Mouse (Mus musculus): ENCODE results near the gene Sppl2c. TPM values are rescaled to one million over a fixed set of nuclear protein-coding genes. Genes with fewer than 3 reads are reported as not detected.

Gene Sppl2c
- total RNA-seq (2012; rRNA removed) (not detected in 2 replicates), total RNA-seq (2014; rRNA removed) (not detected in 2 replicates), polyA plus RNA-seq (2012; ENCODE audit: insufficient read length, low read depth) (not detected in 2 replicates)

DNA sequence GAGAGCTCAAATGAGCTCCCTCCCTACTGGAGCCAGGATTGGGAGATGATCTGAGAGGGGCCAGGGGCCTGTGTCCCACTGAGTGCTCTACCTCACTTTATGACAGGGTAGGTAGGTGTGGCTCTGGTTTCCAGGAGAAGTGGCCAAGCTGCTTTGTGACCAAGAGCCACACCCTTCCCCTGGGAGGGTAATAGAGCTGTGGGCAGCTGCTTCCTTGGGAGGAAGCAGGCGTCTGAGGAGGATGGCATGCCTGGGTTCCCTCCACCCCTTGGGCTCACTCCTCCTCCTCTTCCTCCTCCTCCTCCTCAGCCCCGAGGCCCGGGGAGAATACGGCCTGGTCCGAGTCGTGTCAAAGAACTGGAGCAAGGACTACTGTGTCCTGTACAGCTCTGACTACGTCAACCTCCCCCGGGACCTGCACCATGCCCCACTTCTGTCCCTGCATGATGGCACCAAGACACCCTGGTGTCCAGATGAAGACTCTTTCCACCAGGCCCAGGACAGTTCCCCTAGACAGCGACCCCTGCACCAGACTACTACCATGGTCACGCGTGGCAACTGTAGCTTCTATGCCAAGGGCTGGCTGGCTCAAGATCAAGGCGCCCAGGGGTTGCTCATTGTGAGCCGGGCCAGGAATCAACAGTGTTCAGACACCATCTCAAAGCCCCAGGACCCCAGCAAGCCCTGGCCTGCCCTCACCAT, at the start of gene Sppl2c:
Sppl2c (plus strand) TSS at position 193 of the 702 bp plus-strand sequence.
- no peak within 1 kb of the TSS for H3K4me2 ChIP-seq (ENCODE audit: insufficient read depth, low read depth, poor library complexity, severe bottlenecking)
- no peaks in the 10 kb centered on the region for H3K79me2 ChIP-seq (replicated peaks; ENCODE audit: control insufficient read depth, extremely low read depth, insufficient read depth, poor library complexity, severe bottlenecking)
- no peak within 1 kb of the TSS for H3K9ac ChIP-seq (ENCODE audit: insufficient read depth, low read depth)
- in situ Hi-C loops (cut with MboI; ENCODE audit: low pct_ligation_motif_present, low pct_unique_long_range_greater_than_20kb, low sequenced_read_pairs) (no loop called here), dilution Hi-C loops (cut with MboI; ENCODE audit: extremely low pct_ligation_motif_present, extremely low pct_unique_long_range_greater_than_20kb, low sequenced_read_pairs) (no loop called here)
- no peaks in the 10 kb centered on the region for H3K9me3 ChIP-seq (replicated peaks; ENCODE audit: low read length)
- no peak for TF ChIP-seq ELF1 (IDR thresholded peaks at IDR 0.05; ENCODE audit: low read depth, low read length)
- TF ChIP-seq JUN (IDR thresholded peaks at IDR 0.05; ENCODE audit: insufficient read depth, low read depth, low read length), result no peak
- no peak for TF ChIP-seq SIN3A (IDR thresholded peaks at IDR 0.05; ENCODE audit: low read length)
- no peak for TF ChIP-seq ZC3H11A (IDR thresholded peaks at IDR 0.05; ENCODE audit: low read depth, low read length)
- no peak for TF ChIP-seq EP300 (IDR thresholded peaks at IDR 0.05; ENCODE audit: low read length)
- TF ChIP-seq TCF12 (IDR thresholded peaks at IDR 0.05; ENCODE audit: low read depth, low read length), result no peak
- TF ChIP-seq NRF1 (IDR thresholded peaks at IDR 0.05; ENCODE audit: low read depth, low read length), result no peak
- TF ChIP-seq USF1 (IDR thresholded peaks at IDR 0.05; ENCODE audit: low read depth, low read length), result no peak
- no peak for TF ChIP-seq HCFC1 (IDR thresholded peaks at IDR 0.05; ENCODE audit: low read depth, low read length)
- no peak for TF ChIP-seq ZMIZ1 (IDR thresholded peaks at IDR 0.05; ENCODE audit: low read depth, low read length)
- TF ChIP-seq PAX5 (IDR thresholded peaks at IDR 0.05; ENCODE audit: low read length), result no peak
- no peak for TF ChIP-seq USF2 (conservative IDR thresholded peaks at IDR 0.05; ENCODE audit: low read depth, low read length)
- no peak for TF ChIP-seq UBTF (IDR thresholded peaks at IDR 0.05; ENCODE audit: low read depth, low read length)
- TF ChIP-seq CTCF (conservative IDR thresholded peaks at IDR 0.05 in 1 of 2, IDR thresholded peaks at IDR 0.05 in 1 of 2; ENCODE audit: low read depth in 2 of 2, low read length in 2 of 2), result no peak
- TF ChIP-seq SMC3 (IDR thresholded peaks at IDR 0.05; ENCODE audit: low read depth, low read length), result no peak
- peaks cover 20% of the 10 kb centered on the region for H3K27me3 ChIP-seq (replicated peaks)
- H3K27ac ChIP-seq (ENCODE audit: insufficient read depth, low read depth), result no peak within 1 kb of the TSS
- H3K4me3 ChIP-seq (replicated peaks in 1 of 3; ENCODE audit: low read depth in 2 of 3, low read length in 2 of 3, poor library complexity in 1 of 3), result no peak within 1 kb of the TSS
- DNase-seq (ENCODE audit: extremely low read depth), result no peak
- no peaks in the 10 kb centered on the region for H3K36me3 ChIP-seq (replicated peaks in 1 of 2; ENCODE audit: control insufficient read depth in 1 of 2, insufficient read depth in 1 of 2, low read length in 1 of 2)
- H3K4me1 ChIP-seq (ENCODE audit: control insufficient read depth in 1 of 2, insufficient read depth in 2 of 2), result peaks cover 7 to 21% of the 10 kb centered on the region in 2 experiments; a peak in 2 of 4 replicates

DNA sequence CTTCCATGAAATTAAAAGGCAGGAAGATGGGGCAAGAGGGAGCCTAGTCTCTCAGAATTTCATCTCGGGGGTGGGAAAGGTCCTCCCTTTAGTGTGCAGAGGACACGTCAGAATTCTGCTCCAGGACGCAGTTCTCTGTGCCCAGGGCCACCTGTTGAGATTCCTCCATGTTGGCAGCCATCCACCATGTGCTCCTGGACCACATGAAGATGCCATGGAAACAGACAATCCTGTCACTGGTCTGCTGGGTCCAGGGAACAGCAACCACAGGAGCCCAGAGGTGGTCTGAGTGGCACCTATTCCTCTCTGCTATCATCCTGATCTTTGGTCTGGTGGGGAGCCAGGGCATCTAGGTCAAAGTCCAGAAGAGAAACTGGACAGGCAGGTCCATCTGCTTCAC, 47.2 kb upstream of the Sppl2c start:
- dilution Hi-C loops (cut with MboI; ENCODE audit: extremely low pct_ligation_motif_present, extremely low pct_unique_long_range_greater_than_20kb, low sequenced_read_pairs), result no loop called here
- TF ChIP-seq RCOR1 (conservative IDR thresholded peaks at IDR 0.05; ENCODE audit: low read depth, low read length), result no peak
- no peak for TF ChIP-seq GABPA (IDR thresholded peaks at IDR 0.05; ENCODE audit: insufficient replicate concordance, low read depth, low read length)
- no peak for TF ChIP-seq ELF1 (IDR thresholded peaks at IDR 0.05; ENCODE audit: low read depth, low read length)
- TF ChIP-seq USF1 (IDR thresholded peaks at IDR 0.05; ENCODE audit: low read depth, low read length), result no peak
- TF ChIP-seq CTCF (conservative IDR thresholded peaks at IDR 0.05 in 1 of 2, IDR thresholded peaks at IDR 0.05 in 1 of 2; ENCODE audit: low read depth in 2 of 2, low read length in 2 of 2), result no peak
- TF ChIP-seq POLR2AphosphoS2 (IDR thresholded peaks at IDR 0.05; ENCODE audit: low read depth, low read length), result no peak
- TF ChIP-seq JUND (conservative IDR thresholded peaks at IDR 0.05; ENCODE audit: low read depth, low read length), result no peak
- no peak for TF ChIP-seq JUN (IDR thresholded peaks at IDR 0.05; ENCODE audit: insufficient read depth, low read depth, low read length)

More for the DNA sequence above, 47.2 kb upstream of the Sppl2c start:
- in situ Hi-C loops (cut with MboI; ENCODE audit: low pct_ligation_motif_present, low pct_unique_long_range_greater_than_20kb, low sequenced_read_pairs), result no loop called here
- H3K4me3 ChIP-seq (replicated peaks in 1 of 3; ENCODE audit: low read depth in 2 of 3, low read length in 2 of 3, poor library complexity in 1 of 3), result no peak overlapping the region
- H3K9ac ChIP-seq (ENCODE audit: insufficient read depth, low read depth), result no peak overlapping the region
- H3K27ac ChIP-seq (ENCODE audit: insufficient read depth, low read depth), result no peak overlapping the region
- no peaks in the 10 kb centered on the region for H3K36me3 ChIP-seq (replicated peaks in 1 of 2; ENCODE audit: control insufficient read depth in 1 of 2, insufficient read depth in 1 of 2, low read length in 1 of 2)
- DNase-seq (ENCODE audit: extremely low read depth), result no peak
- H3K4me1 ChIP-seq (ENCODE audit: control insufficient read depth in 1 of 2, insufficient read depth in 2 of 2), result no peaks in the 10 kb centered on the region
- peaks cover under 1% of the 10 kb centered on the region for H3K9me3 ChIP-seq (replicated peaks; ENCODE audit: low read length)
- H3K79me2 ChIP-seq (replicated peaks; ENCODE audit: control insufficient read depth, extremely low read depth, insufficient read depth, poor library complexity, severe bottlenecking), result no peaks in the 10 kb centered on the region
- no peak overlapping the region for H3K4me2 ChIP-seq (ENCODE audit: insufficient read depth, low read depth, poor library complexity, severe bottlenecking)
- peaks cover 2% of the 10 kb centered on the region for H3K27me3 ChIP-seq (replicated peaks)
